Mouse (Mus musculus) spleen, adult 2 months (tissue): ENCODE data around the gene 1700003E16Rik.

Source experiments
- CTCF ChIP-seq: fragments of 200-500 bp; IDR thresholded peaks from 2 replicates; pipeline ENCODE4 v1.5.1; 2011; ENCODE audit warnings: mild to moderate bottlenecking, inconsistent platforms; ENCODE audit not compliant: insufficient read depth, insufficient read length, insufficient replicate concordance; ENCODE audit errors: extremely low read depth
- POLR2A ChIP-seq: fragments of 200-500 bp; IDR thresholded peaks from 2 replicates; pipeline ENCODE4 v1.6.1; 2011; ENCODE audit warnings: low read depth, low read length, inconsistent platforms

DNA sequence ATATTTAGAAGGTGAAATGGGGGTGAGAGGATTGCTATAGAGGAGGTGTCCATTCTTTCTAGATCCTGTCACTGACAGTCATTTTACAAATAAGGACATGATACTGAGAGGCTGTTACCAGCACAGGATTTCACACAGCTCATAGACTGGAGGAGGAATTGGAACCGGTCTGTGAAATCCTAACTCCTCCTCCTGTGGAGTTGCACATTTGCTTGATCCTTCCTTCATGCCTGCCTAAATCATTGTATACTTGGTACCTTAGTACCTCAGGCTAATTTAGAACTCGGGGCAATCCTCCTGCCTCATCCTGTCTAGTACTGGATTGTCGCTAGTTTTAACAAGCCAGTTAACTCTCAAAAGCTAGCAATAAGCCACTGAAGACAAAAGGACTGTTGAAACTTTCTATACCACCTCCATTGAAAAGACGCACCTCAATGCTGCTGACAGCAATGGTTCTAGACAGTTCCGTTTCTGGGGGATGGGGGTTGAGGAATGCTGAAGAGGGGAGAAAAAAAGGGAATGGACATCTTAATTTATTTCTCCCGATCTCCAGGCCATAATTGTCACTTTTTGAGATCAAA lies 8.9 kb downstream of the 1700003E16Rik start:
- TF ChIP-seq CTCF: no peak
- TF ChIP-seq POLR2A: no peak
